Mouse (Mus musculus): ENCODE results near the gene Snx7.

The Snx7 gene

GRCm38 (mm10) chr3:117868637-117869323 lies at the start of gene Snx7:
Gene Snx7, minus strand, starts transcription at chr3:117868936.
- peak; percentile 44 for DNase-seq (ENCODE audit: low read depth)

- no peak for DNase-seq (ENCODE audit: low read depth)
Observed at GRCm38 (mm10) chr3:117915420-117915819, 46.7 kb upstream of the Snx7 start.

- no peak for DNase-seq (ENCODE audit: low read depth)
Observed at GRCm38 (mm10) chr3:117893736-117894135, 25.0 kb upstream of the Snx7 start.

DNA sequence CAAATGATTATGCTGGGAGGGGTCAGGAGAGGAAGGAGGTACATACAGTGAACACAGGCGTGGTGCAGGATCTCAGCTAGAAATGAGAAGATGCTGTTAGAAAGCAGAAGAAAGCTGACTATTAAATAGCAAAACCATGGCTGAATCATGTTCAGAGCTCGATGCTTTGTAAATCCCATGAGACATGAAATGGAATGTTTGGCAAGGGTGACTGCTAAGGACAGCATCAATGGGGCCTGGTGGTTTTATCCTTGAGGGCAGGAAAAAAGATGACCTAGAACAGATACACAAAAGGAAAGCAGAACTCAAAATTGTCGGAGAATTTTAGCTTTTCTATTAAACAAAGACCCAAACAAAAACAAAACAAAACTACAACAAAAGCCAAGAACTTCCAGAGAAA lies 6.7 kb upstream of the Snx7 start:
- DNase-seq (ENCODE audit: low read depth), result no peak

GRCm38 (mm10) chr3:117873209-117873863 lies 4.6 kb upstream of the Snx7 start:
- DNase-seq (ENCODE audit: low read depth), result no peak

GRCm38 (mm10) chr3:117869324-117869715 lies 584 bp upstream of the Snx7 start:
- DNase-seq (ENCODE audit: low read depth), result no peak

DNA sequence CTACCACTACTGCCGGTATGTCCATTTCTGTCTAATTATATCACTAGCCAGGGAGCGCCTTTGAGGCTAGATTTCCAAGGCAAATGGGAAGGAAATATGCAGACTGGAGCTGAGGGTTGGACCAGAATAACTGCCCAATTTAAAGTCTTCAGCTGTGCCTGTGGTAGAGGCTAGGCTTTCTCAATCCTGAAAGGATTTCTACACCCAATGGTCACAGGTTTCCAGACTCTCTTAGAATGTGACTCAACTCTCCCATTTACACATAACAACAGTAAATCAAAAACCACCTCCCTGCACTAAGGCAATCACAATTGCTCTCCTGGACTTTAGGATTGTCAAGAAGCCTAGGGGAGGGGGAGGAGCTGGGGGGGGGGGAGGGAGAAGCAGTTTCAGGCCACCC lies 645 bp downstream of the Snx7 start:
- DNase-seq (ENCODE audit: low read depth), result no peak

DNA sequence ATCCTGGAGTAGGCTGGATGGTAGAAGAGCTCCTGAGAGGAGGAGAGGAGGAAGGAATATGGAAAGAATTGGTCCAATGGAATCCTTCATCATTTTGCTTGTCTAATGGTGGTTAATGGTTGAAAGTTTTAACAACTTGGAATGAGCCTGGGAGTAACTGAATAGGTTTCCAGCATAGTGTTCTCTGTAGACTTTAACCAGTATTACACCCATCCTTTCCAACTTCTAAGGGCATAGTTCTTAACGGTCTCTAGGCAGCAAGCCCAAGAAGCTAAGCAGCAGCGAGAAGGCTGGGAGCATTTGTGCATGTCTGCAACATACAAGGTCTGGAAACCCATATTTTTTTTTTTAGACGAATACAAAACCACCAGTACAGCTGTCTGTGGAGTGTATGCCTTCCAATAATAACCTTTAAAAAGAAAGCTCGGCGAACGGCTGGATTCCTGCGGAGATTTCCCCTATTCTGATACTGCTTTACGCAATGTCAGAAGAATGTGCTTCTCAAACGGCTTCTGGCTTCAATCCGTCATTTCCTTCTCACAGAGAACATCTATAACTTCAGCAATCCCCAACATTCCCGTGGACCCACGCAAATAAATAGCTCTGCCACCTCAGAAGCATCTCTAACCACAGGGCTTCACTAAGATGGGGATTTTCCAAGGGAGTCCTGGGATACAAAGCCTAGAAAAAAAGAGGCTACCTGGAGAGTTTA lies 1.9 kb downstream of the Snx7 start:
- DNase-seq (ENCODE audit: low read depth), result no peak

GRCm38 (mm10) chr3:117865621-117866020 lies 3.1 kb downstream of the Snx7 start:
- no peak for DNase-seq (ENCODE audit: low read depth)

DNA sequence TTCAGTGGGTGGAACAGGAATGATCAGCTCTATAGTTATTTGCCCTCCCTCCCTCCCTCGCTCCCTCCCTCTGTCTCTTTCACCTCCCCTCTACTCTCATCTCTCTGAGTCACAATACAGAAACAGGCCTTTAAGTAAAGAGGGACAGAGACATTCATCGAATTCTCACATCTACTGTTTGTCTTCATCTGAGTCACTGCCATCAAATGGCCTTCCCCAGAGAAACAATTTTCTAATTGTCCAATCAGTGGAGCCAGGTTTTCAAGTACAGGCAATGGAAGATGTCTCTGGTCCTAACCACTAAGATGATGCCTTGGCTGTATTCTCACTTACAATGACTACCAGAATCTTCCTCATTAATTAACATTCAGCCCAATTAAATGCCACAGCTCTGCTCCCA lies 5.8 kb downstream of the Snx7 start:
- DNase-seq (ENCODE audit: low read depth), result no peak

DNA sequence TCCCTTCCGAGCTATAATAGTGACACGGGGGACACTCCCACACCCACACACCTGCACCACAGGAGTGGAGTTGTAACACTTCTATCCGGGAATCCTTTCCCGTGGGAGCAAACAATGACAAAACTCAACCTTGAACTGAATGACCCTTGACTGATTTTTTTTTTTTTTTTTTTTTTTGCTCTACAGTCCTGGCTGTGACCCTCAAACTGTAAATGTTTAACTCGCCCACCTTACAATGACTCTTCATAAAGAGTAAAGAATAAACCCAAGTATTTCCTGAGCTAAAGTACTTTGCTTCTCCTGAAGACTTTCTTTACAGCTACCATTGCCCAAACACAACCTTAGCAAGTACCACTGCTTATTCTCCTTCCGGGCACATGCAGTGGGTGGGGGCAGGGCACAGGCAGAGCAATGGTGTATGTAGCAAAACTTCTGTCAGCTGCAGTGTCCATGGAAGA lies 6.7 kb downstream of the Snx7 start:
- no peak for DNase-seq (ENCODE audit: low read depth)

DNA sequence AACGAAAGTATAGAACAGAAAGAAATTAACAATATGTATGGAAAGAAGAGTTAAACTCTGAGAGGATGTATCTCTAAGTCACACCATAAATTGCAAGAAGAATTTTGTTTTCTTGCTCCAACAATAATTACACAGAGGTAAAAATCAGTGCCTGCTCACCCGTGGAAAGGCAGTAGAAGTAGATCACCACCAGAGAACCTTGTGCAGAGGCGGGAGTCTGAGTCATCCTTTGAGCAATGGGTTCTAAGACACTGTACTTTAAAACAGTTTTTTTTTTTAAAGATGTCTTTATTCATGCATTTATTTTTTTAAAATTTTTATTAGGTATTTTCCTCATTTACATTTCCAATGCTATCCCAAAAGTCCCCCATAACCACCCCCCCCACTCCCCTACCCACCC lies 9.7 kb downstream of the Snx7 start:
- no peak for DNase-seq (ENCODE audit: low read depth)

DNA sequence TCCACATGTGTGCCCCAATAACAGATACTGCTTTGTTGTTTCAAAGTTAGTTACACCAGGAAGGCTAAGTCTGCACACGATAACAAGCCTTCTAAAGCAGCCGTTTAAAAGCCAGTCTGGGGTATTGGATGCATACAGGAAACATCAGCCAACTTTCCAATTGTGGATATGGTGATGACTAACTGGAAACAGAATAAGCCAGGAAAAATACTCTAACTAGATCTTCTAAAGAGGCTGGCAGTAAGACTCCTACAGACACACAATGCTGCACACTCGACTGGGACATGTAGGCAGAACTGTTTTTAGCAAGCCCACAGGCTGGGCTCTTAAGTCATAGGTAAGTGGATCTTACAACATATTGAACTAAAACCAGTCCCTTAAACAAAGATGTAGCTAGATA lies 15.0 kb downstream of the Snx7 start:
- DNase-seq (ENCODE audit: low read depth), result no peak

DNA sequence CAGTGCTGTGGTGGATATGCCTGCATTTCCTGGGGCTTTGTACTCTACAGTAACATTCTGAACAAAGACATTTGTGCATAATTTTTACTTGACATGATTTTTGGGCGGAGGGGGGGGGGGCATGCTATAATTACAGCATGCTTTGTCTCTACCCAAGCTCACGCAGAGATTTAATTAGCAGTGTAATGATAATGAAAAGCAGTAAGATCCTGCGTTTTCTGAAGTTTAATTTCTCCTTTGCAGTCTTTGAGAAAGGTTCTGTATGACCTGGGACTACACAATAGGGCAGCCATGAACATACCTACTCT lies 16.7 kb downstream of the Snx7 start:
- DNase-seq (ENCODE audit: low read depth), result no peak

DNA sequence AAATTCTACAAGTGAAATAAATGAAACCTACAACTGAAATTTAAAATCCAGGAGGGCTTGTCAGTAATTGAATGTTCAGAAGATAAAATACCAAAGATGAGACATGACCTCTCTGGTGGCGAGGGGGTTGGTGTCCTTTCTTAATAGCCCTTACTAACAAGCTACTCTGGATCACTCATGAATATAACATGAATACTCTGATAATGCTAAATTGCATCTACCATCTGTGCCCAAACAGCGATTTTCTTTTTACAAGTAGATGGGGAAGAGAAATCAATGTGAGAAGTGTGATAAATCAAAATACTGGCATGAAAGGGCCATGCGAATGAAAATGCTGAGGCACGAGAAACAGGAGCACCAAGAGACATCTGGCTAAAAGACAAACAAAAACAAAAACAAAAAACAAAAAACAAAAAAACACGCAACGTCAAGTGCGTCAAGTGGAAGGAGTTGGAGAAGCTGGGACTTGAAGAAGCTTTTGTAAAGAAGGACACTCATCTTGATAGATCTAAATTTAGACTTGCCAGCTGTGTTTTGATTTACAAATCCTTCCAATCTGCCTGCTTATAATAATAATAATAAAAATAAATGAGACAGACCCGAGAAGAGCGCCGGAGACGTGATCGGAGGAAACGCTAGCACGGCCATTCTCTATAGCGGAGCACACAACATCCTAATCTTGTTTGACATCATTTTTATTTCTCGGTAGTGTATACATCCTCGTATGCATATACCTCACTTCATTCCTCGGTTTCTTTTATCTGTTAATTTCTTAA lies 17.3 kb downstream of the Snx7 start:
- no peak for DNase-seq (ENCODE audit: low read depth)

GRCm38 (mm10) chr3:117848866-117849265 lies 19.9 kb downstream of the Snx7 start:
- no peak for DNase-seq (ENCODE audit: low read depth)

- DNase-seq (ENCODE audit: low read depth), result no peak
Observed at GRCm38 (mm10) chr3:117842658-117843057, 26.1 kb downstream of the Snx7 start.

GRCm38 (mm10) chr3:117839867-117840545 lies 28.7 kb downstream of the Snx7 start:
- no peak for DNase-seq (ENCODE audit: low read depth)

DNA sequence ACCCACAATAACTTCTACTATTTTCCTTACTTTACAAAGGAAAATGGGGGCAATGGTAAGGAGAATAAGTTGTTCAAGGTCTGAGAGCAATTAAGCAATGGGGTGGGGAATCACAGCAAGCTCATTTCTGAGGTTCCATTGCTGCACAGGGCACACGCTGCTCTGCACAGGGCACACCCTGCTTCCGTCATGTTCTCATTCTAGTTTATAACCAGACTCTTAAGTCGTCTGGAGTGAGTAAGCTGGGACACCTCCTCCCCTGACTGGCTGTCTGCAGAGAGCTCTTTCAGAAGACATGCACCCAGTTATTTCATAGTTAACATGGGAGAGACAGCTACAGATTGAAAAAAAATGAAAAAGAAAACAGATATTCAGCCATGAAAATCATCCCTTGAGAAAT lies 30.7 kb downstream of the Snx7 start:
- no peak for DNase-seq (ENCODE audit: low read depth)

- no peak for DNase-seq (ENCODE audit: low read depth)
Observed at GRCm38 (mm10) chr3:117826486-117827200, 42.1 kb downstream of the Snx7 start.

GRCm38 (mm10) chr3:117823218-117823617 lies 45.5 kb downstream of the Snx7 start:
- DNase-seq (ENCODE audit: low read depth), result no peak

All from c-Kit-positive CD71-positive TER-119-negative erythroid progenitor cells, embryonic 14.5 days (primary cell).